29 mouse cellular contexts compared by ENCODE assay signal in genomic region chr16:24361667-24362066, GRCm38 (mm10). TPM values are rescaled to one million over a fixed set of nuclear protein-coding genes. Genes with fewer than 3 reads are reported as not detected.
DNase-seq lines count a peak whose midpoint lies in the region; ATAC-seq and TF ChIP-seq lines count a peak whose summit lies in the region.
"Had no signal": no experiment of that assay in that cellular context is flagged by ENCODE, and none has a peak within 500 bp of the region (broad histone marks: within the 10 kb centered on the region; RNA-seq: fewer than 3 reads in every experiment).

No protein-coding gene starts in this region.

- TF ChIP-seq CTCF in left cerebral cortex, adult 2 months (IDR thresholded peaks at IDR 0.05) = no peak

- peak; percentile 22 for DNase-seq in ovary, adult 18-20 months (ENCODE audit: low spot score)
- no peak for DNase-seq in ovary, postnatal 14 days (ENCODE audit: low spot score)
- peak; percentile 85 for DNase-seq in NIH3T3 (ENCODE audit: low read depth)
- peak; percentile 53 for DNase-seq in adrenal gland, postnatal 10 days
- no peak for DNase-seq in frontal cortex, postnatal 10 days (ENCODE audit: low spot score in 2 of 2)
- DNase-seq in left cerebral cortex, adult 2 months (ENCODE audit: extremely low spot score in 1 of 2, low spot score in 2 of 2) = no peak
- DNase-seq: cerebellum, adult 11-12 months; cerebellum, adult 9-11 months; forebrain, postnatal 0 days; gastrocnemius, postnatal 14 days; heart, postnatal 36 days; kidney, adult 9 months; kidney, postnatal 10 days; layer of hippocampus, adult 9-11 months; liver; lung, embryonic 14.5 days; lung, postnatal 14 days; midbrain, embryonic 14.5 days; right cerebral cortex, adult 18-20 months; right cerebral cortex, postnatal 4 days had no signal

- no peak overlapping the region for H3K4me3 ChIP-seq in left cerebral cortex, adult 2 months
- H3K4me3 ChIP-seq: embryonic facial prominence, embryonic 13.5 days; erythroblast, embryonic 14.5 days; forebrain, embryonic 12.5 days; hindbrain, embryonic 12.5 days; neural tube, embryonic 15.5 days had no signal

- intact Hi-C loops in left cerebral cortex, adult 2 months (cut with DNase I) = no loop called here

- ATAC-seq in monocyte, adult 5-6 weeks (replicated peaks; ENCODE audit: insufficient number of reproducible peaks, low FRiP score, low TSS enrichment, poor library complexity, severe bottlenecking) = peak; percentile 27; the same call in 1 of the 2 replicates
- ATAC-seq in cerebellum, adult (ENCODE audit: insufficient number of reproducible peaks, low FRiP score, low TSS enrichment) = no peak
- ATAC-seq: forebrain, postnatal 0 days; intestine, embryonic 16.5 days had no signal

- H3K27ac ChIP-seq in left cerebral cortex, adult 2 months = no peak overlapping the region
- H3K27ac ChIP-seq: embryonic facial prominence, embryonic 13.5 days; forebrain, embryonic 12.5 days; hindbrain, embryonic 12.5 days; liver, embryonic 14.5 days; neural tube, embryonic 15.5 days had no signal

RNA-seq across cellular contexts. Expression of gene Lpp, which starts 31.6 kb away (rescaled TPM):
- 10 to 100 TPM; 42.2 to 60.6 TPM for total RNA-seq in adrenal gland, postnatal 10 days (2021)
- total RNA-seq in monocyte, adult 5-6 weeks (2017) = 7.8 to 20.2 TPM (median 8.9 TPM) in 3 replicates
- 1 to 10 TPM; 6.9 to 7.5 TPM for total RNA-seq in left cerebral cortex, adult 2 months (2021)

Comparison
In these comparisons a context has a peak if more than half of its experiments do, and no peak if none do; other contexts are left out.
1. DNase-seq: peak in ovary, adult 18-20 months (single experiment), NIH3T3 (single experiment) and adrenal gland, postnatal 10 days (single experiment); none in ovary, postnatal 14 days (single experiment), frontal cortex, postnatal 10 days (0 of 2) and left cerebral cortex, adult 2 months (0 of 2).